Mouse (Mus musculus): Measurements from ENCODE around the gene Yif1a. TPM values are rescaled to one million over a fixed set of nuclear protein-coding genes. Genes with fewer than 3 reads are reported as not detected.

Yif1a gene
- total RNA-seq, 2 experiments from 2014 or later = 22.0 to 24.4 TPM

GRCm38 (mm10) chr19:5109659-5110453 lies 21.5 kb downstream of the Yif1a start:
- intact Hi-C loops (cut with DNase I) = no loop called here
- DNase-seq = peak; percentile 54

GRCm38 (mm10) chr19:5113783-5114182 lies 25.4 kb downstream of the Yif1a start:
- intact Hi-C loops (cut with DNase I) = no loop called here
- peak; percentile 74 for DNase-seq

GRCm38 (mm10) chr19:5117494-5118383 lies 29.4 kb downstream of the Yif1a start:
- intact Hi-C loops (cut with DNase I) = no loop called here
- DNase-seq = peak; percentile 92

GRCm38 (mm10) chr19:5118384-5118698 lies 30.0 kb downstream of the Yif1a start, which contains the start of gene Klc2:
TSS of gene Klc2 (minus strand) at chr19:5118560.
- no peak for DNase-seq
- intact Hi-C loops (cut with DNase I) = no loop called here

GRCm38 (mm10) chr19:5122492-5122891 lies 34.2 kb downstream of the Yif1a start:
- intact Hi-C loops (cut with DNase I) = no loop called here
- DNase-seq = no peak

- no peak for DNase-seq
- intact Hi-C loops (cut with DNase I) = no loop called here
Measured at GRCm38 (mm10) chr19:5123241-5123640, 34.9 kb downstream of the Yif1a start.

GRCm38 (mm10) chr19:5124055-5124614 lies 35.8 kb downstream of the Yif1a start:
- peak; percentile 79 for DNase-seq
- intact Hi-C loops (cut with DNase I) = no loop called here

- DNase-seq = no peak
- intact Hi-C loops (cut with DNase I) = no loop called here
Measured at GRCm38 (mm10) chr19:5129770-5130169, 41.4 kb downstream of the Yif1a start.

- no peak for DNase-seq
- intact Hi-C loops (cut with DNase I) = no loop called here
Measured at GRCm38 (mm10) chr19:5131237-5131636, 42.9 kb downstream of the Yif1a start.

- peak; percentile 54 for DNase-seq
- intact Hi-C loops (cut with DNase I) = loop anchor here (5.0 kb wide), 1 partner anchor 42 kb away; the partner anchor contains the start of gene Cnih2
Measured at GRCm38 (mm10) chr19:5139640-5140039, 51.3 kb downstream of the Yif1a start.

Other genes starting within 250 kb of the Yif1a start
- gene Ccs, start 249.2 kb upstream of the Yif1a start, total RNA-seq (2021) = 10 to 100 TPM; 38.1 to 41.0 TPM
- 1 to 10 TPM; 1.7 to 2.0 TPM for gene Ccdc87, start 249.2 kb upstream of the Yif1a start, total RNA-seq (2021)
- 10 to 100 TPM; 66.9 to 70.3 TPM for gene Ctsf, start 233.4 kb upstream of the Yif1a start, total RNA-seq (2021)
- gene Actn3, start 210.6 kb upstream of the Yif1a start, total RNA-seq (2021) = 1 to 10 TPM; 2.5 to 3.4 TPM
- gene Zdhhc24, start 209.9 kb upstream of the Yif1a start, total RNA-seq (2021) = 10 to 100 TPM; 17.7 to 21.0 TPM
- 10 to 100 TPM; 27.4 to 35.8 TPM for gene Bbs1, start 181.9 kb upstream of the Yif1a start, total RNA-seq (2021)
- gene Dpp3, start 160.3 kb upstream of the Yif1a start, total RNA-seq (2021) = 10 to 100 TPM; 72.5 to 80.8 TPM
- gene Peli3, start 145.4 kb upstream of the Yif1a start, total RNA-seq (2021) = 10 to 100 TPM; 19.5 to 20.1 TPM
- 10 to 100 TPM; 68.5 to 73.6 TPM for gene Mrpl11, start 126.4 kb upstream of the Yif1a start, total RNA-seq (2021)
- 1 to 10 TPM; 5.5 to 6.8 TPM for gene Npas4, start 98.2 kb upstream of the Yif1a start, total RNA-seq (2021)
- gene Slc29a2, start 64.7 kb upstream of the Yif1a start, total RNA-seq (2021) = 10 to 100 TPM; 29.5 to 32.1 TPM
- 10 to 100 TPM; 64.1 to 76.4 TPM for gene B4gat1, start 49.7 kb upstream of the Yif1a start, total RNA-seq (2021)
- gene AC124502.3, start 49.6 kb upstream of the Yif1a start, total RNA-seq (2021) = 1 to 10 TPM; 5.3 to 5.5 TPM
- gene Brms1, start 47.2 kb upstream of the Yif1a start, total RNA-seq (2021) = 10 to 100 TPM; 14.5 to 15.5 TPM
- gene Rin1, start 38.1 kb upstream of the Yif1a start, total RNA-seq (2021) = 1 to 10 TPM; 3.9 to 7.1 TPM
- 10 to 100 TPM; 14.2 TPM for gene Cd248, start 20.5 kb upstream of the Yif1a start, total RNA-seq (2021)
- 10 to 100 TPM; 47.7 to 55.3 TPM for gene Tmem151a, start 3.0 kb upstream of the Yif1a start, total RNA-seq (2021)
- gene Cnih2, start 10.0 kb downstream of the Yif1a start, total RNA-seq (2021) = 100 to 1,000 TPM; 393 to 412 TPM
- 100 to 1,000 TPM; 137 to 148 TPM for gene Rab1b, start 18.5 kb downstream of the Yif1a start, total RNA-seq (2021)
- 100 to 1,000 TPM; 155 to 159 TPM for gene Klc2, start 30.0 kb downstream of the Yif1a start, total RNA-seq (2021)
- gene Pacs1, start 184.6 kb downstream of the Yif1a start, total RNA-seq (2021) = 10 to 100 TPM; 90.7 to 92.6 TPM
- 100 to 1,000 TPM; 188 to 203 TPM for gene Sf3b2, start 206.9 kb downstream of the Yif1a start, total RNA-seq (2021)
- gene Gal3st3, start 209.8 kb downstream of the Yif1a start, total RNA-seq (2021) = 10 to 100 TPM; 60.0 to 60.3 TPM
- not detected for gene Catsper1, start 247.2 kb downstream of the Yif1a start, total RNA-seq (2021)

Data from left cerebral cortex, postnatal 4 days (tissue).